ENCODE assay signal across 8 mouse cellular contexts in the genomic region with DNA sequence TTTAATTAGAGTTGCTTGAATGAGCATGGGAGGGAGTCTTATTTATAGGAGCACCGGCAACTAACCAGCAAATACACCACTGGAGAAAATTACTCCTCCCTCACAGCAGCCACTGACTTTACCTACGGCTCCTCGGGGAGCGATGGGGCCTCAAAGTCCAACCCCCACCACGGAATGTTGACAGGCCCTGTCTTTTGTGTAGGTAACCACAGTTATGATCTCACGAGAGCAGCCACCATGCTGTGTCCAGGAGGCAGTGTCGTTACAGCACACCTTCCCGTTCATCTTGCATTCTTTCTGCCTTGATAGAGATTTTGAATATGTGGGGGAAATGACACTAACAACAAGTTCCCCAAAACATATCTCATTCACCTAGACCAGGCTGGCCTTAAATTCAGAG. TPM values are rescaled to one million over a fixed set of nuclear protein-coding genes. Genes with fewer than 3 reads are reported as not detected.
DNase-seq lines count a peak whose midpoint lies in the region; ATAC-seq and TF ChIP-seq lines count a peak whose summit lies in the region.

Gene Nup160, plus strand, starts transcription at position 209 of the 400 bp plus-strand sequence.

- 81% methylated on average over 8 of the region's 8 CpGs for WGBS in neural tube, embryonic 12.5 days

- TF ChIP-seq CTCF in left cerebral cortex, adult 2 months (IDR thresholded peaks at IDR 0.05), result no peak

- H3K9ac ChIP-seq in neural tube, embryonic 12.5 days, result no peak within 1 kb of the TSS

- peaks cover 17% of the 10 kb centered on the region for H3K4me1 ChIP-seq in neural tube, embryonic 12.5 days

- ATAC-seq in granulocyte monocyte progenitor cell, adult 5-6 weeks (replicated peaks; ENCODE audit: poor library complexity, severe bottlenecking), result no peak
- no peak for ATAC-seq in neural tube, embryonic 12.5 days (ENCODE audit: low FRiP score, low read depth)

- peak within 1 kb of the TSS; percentile 91; the same call in 1 of the 2 replicates for H3K4me2 ChIP-seq in neural tube, embryonic 12.5 days (replicated peaks)

- no peaks in the 10 kb centered on the region for H3K27me3 ChIP-seq in neural tube, embryonic 12.5 days (replicated peaks)

- no peak within 1 kb of the TSS for H3K27ac ChIP-seq in left cerebral cortex, adult 2 months
- no peak within 1 kb of the TSS for H3K27ac ChIP-seq in neural tube, embryonic 12.5 days

- DNase-seq in left cerebral cortex, adult 2 months (ENCODE audit: extremely low spot score in 1 of 2, low spot score in 2 of 2), result no peak
- no peak for DNase-seq in left cerebral cortex, adult 11 months (ENCODE audit: low spot score)
- DNase-seq in adrenal gland, postnatal 25 days, result no peak
- no peak for DNase-seq in left cerebral cortex, postnatal 14 days (ENCODE audit: low spot score in 2 of 2)
- DNase-seq in T-cell, adult 2 months (ENCODE audit: low spot score), result no peak
- no peak for DNase-seq in kidney, postnatal 36 days

- H3K36me3 ChIP-seq in neural tube, embryonic 12.5 days, result no peaks in the 10 kb centered on the region

- H3K4me3 ChIP-seq in left cerebral cortex, adult 2 months, result no peak within 1 kb of the TSS
- H3K4me3 ChIP-seq in neural tube, embryonic 12.5 days, result no peak within 1 kb of the TSS

- intact Hi-C loops in left cerebral cortex, adult 2 months (cut with DNase I), result no loop called here
- intact Hi-C loops in left cerebral cortex, postnatal 14 days (cut with DNase I), result loop anchor here (5.0 kb wide), 1 partner anchor 95 kb away; the partner anchor contains the start of gene Ptprj

- no peaks in the 10 kb centered on the region for H3K9me3 ChIP-seq in neural tube, embryonic 12.5 days

RNA-seq across cellular contexts. Expression of gene Nup160, which starts in this region (rescaled TPM):
- 10 to 100 TPM; 15.2 to 25.4 TPM for total RNA-seq in left cerebral cortex, adult 2 months (2021)
- 19.7 and 23.4 TPM in 2 replicates for total RNA-seq in adrenal gland, postnatal 25 days (2021)
- total RNA-seq in granulocyte monocyte progenitor cell, adult 5-6 weeks (2014; fragmentation: Nextera tagmentation), result 54.1 and 69.9 TPM in 2 replicates
- 47.4 and 53.9 TPM in 2 replicates for total RNA-seq in granulocyte monocyte progenitor cell, adult 5-6 weeks (2017)
- 10 to 100 TPM; 16.9 to 20.0 TPM for total RNA-seq in left cerebral cortex, postnatal 14 days (2021)
- 41.9 and 44.4 TPM in 2 replicates for polyA plus RNA-seq in neural tube, embryonic 12.5 days (2016; fragmentation: Nextera tagmentation; extraction: Ambion mirVana)
